Mouse (Mus musculus) kidney, adult 10 weeks (tissue): Measurements from ENCODE around the gene Myo9a. TPM values are rescaled to one million over a fixed set of nuclear protein-coding genes. Genes with fewer than 3 reads are reported as not detected.

Experiments used
- polyA plus RNA-seq: library from polyadenylated mRNA; stranded (reverse); fragments of 350-450 nt; fragmentation: Illumina TruSeq; extraction: RNeasy Lipid Tissue Mini Kit (QIAGEN cat#74804); gene quantifications from one replicate; pipeline ENCODE4 v1.2.3, GENCODE M21; 2014; ENCODE audit warnings: low read depth, low replicate concordance

Gene Myo9a
- 40.4 TPM for polyA plus RNA-seq

GRCm38 (mm10) chr9:59750267-59751065 is at the start of gene Myo9a, which contains the start of gene Senp8:
Gene Myo9a (plus strand): TSS chr9:59750896.
Gene Senp8 (minus strand): TSS chr9:59750710.

GRCm38 (mm10) chr9:59960559-59960958 is 209.9 kb downstream of the Myo9a start, which contains the start of gene Nr2e3:
Gene Nr2e3 (minus strand): TSS chr9:59960659.

Other genes with a start within 250 kb of the Myo9a start
- gene Hexa, start 211.4 kb upstream of the Myo9a start, polyA plus RNA-seq = 18.2 TPM
- not detected for gene Tmem202, start 211.0 kb upstream of the Myo9a start, polyA plus RNA-seq
- not detected for gene Celf6, start 173.0 kb upstream of the Myo9a start, polyA plus RNA-seq
- 10.4 TPM for gene Parp6, start 133.6 kb upstream of the Myo9a start, polyA plus RNA-seq
- gene Pkm, start 94.5 kb upstream of the Myo9a start, polyA plus RNA-seq = 19.4 TPM
- not detected for gene Gramd2, start 70.8 kb upstream of the Myo9a start, polyA plus RNA-seq
- gene Senp8, start 186 bp upstream of the Myo9a start, polyA plus RNA-seq = 28.5 TPM
- 1.9 TPM for gene Nr2e3, start 209.8 kb downstream of the Myo9a start, polyA plus RNA-seq